Mouse (Mus musculus) hindbrain, embryonic 16.5 days (tissue): Measurements from ENCODE around the gene Hps4. TPM values are rescaled to one million over a fixed set of nuclear protein-coding genes. Genes with fewer than 3 reads are reported as not detected.

Experiments
- ATAC-seq: fragments of 200-750 bp; cut with Nextera tagmentation; 2 replicates; pipeline ENCODE4 v1.8.0; 2017; ENCODE audit warnings: moderate TSS enrichment, moderate library complexity
- H3K27ac ChIP-seq: fragments of 300-500 bp; sonication (generic); 2 replicates; pipeline ENCODE4 v1.5.1; 2014; ENCODE audit warnings: low read depth, mild to moderate bottlenecking, control low read depth, low read length, moderate library complexity
- H3K27me3 ChIP-seq: fragments of 300-500 bp; sonication (generic); replicated peaks from 2 replicates; pipeline ENCODE4 v1.6.1; 2014; ENCODE audit warnings: low read length; ENCODE audit not compliant: control insufficient read depth, insufficient read depth
- H3K36me3 ChIP-seq: fragments of 300-500 bp; sonication (generic); 2 replicates; pipeline ENCODE4 v1.6.1; 2014; ENCODE audit warnings: mild to moderate bottlenecking, low read length, moderate library complexity, mixed read lengths; ENCODE audit not compliant: control insufficient read depth, insufficient read depth
- H3K4me1 ChIP-seq: fragments of 300-500 bp; sonication (generic); 2 replicates; pipeline ENCODE4 v1.6.1; 2014; ENCODE audit warnings: low read depth, low read length; ENCODE audit not compliant: control insufficient read depth, insufficient read depth
- H3K4me2 ChIP-seq: fragments of 300-500 bp; sonication (generic); 2 replicates; pipeline ENCODE4 v1.6.1; 2014; ENCODE audit warnings: mild to moderate bottlenecking, low read length, control low read depth, moderate library complexity
- H3K4me3 ChIP-seq: fragments of 300-500 bp; sonication (generic); 2 replicates; pipeline ENCODE4 v1.5.1; 2014; ENCODE audit warnings: mild to moderate bottlenecking, low read length, control low read depth, moderate library complexity
- H3K9ac ChIP-seq: fragments of 300-500 bp; sonication (generic); 2 replicates; pipeline ENCODE4 v1.6.1; 2014; ENCODE audit warnings: low read depth, mild to moderate bottlenecking, control low read depth, low read length, moderate library complexity
- H3K9me3 ChIP-seq: fragments of 300-500 bp; sonication (generic); 2 replicates; pipeline ENCODE4 v1.6.1; 2014; ENCODE audit warnings: mild to moderate bottlenecking, low read length, moderate library complexity; ENCODE audit not compliant: control insufficient read depth
- WGBS: fragments of 180-500 bp; shearing (Covaris S2); extraction: QIAGEN DNeasy Blood & Tissue Kit; methylation state at CpG from one replicate; pipeline ENCODE4 v1.1.7; 2014; 5-methylcytosine and 5-hydroxymethylcytosine counted together
- polyA plus RNA-seq: library from polyadenylated mRNA; unstranded; fragments of >200 nt; fragmentation: Nextera tagmentation; extraction: Ambion mirVana; gene quantifications from 2 replicates; pipeline ENCODE4 v1.2.1, GENCODE M21; 2015

Hps4 gene
- polyA plus RNA-seq, 1 experiment from 2014 or later, result 37.4 TPM

DNA sequence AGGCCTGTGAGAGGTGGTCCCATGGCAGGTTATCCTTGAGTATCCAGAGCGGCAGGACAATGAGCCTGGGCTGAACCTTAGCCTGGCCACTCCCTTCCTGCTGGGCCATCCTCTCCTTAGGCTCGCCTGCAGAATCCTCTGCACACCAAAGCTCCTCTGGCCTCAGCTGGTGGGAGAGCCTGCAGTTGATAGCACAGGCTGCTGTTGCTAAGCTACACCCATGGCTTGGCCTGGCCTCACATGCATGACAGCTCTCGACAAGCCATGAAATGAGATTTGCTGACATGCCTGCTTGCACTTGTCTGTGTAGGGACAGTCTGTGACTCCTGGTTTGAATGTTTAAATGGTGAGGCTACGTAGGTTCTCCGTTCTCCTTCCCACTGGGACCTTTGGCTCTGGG, 73.8 kb downstream of the Hps4 start:
- no peak overlapping the region for H3K4me3 ChIP-seq
- WGBS, result 26% methylated on average over 5 of the region's 5 CpGs
- H3K27me3 ChIP-seq, result no peaks in the 10 kb centered on the region
- H3K4me1 ChIP-seq, result peaks cover 17% of the 10 kb centered on the region
- H3K9ac ChIP-seq, result no peak overlapping the region
- H3K9me3 ChIP-seq, result no peaks in the 10 kb centered on the region
- peak; percentile 57 for ATAC-seq
- H3K27ac ChIP-seq, result peak overlapping the region; percentile 40
- 0 out of 2 replicates have a peak, but pooled peaks cover 8% of the 10 kb centered on the region for H3K36me3 ChIP-seq
- no peak overlapping the region for H3K4me2 ChIP-seq

DNA sequence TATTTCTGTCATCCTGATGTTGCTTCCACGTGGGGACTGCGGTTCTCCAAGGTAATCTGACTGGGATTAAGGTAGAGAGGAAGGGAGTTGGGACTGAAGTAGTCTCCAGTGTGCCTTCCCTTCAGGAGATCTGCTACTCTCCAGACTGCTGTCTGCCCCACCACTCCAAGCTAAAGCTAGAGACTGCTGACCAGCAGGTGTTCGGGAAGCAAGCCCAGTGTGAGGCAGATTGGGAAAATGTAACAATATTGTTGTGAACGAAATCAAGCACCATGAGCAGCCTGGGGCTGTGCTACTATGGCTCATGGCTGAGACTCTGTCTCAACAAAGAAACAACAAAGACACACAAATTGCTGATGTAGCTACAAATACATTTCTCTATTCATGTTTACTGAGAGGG, 75.1 kb downstream of the Hps4 start:
- 0 out of 2 replicates have a peak, but pooled peaks cover 8% of the 10 kb centered on the region for H3K36me3 ChIP-seq
- no peaks in the 10 kb centered on the region for H3K9me3 ChIP-seq
- no peak overlapping the region for H3K4me3 ChIP-seq
- ATAC-seq, result no peak
- no peaks in the 10 kb centered on the region for H3K27me3 ChIP-seq
- 51% methylated on average over 4 of the region's 4 CpGs for WGBS
- H3K9ac ChIP-seq, result no peak overlapping the region
- H3K27ac ChIP-seq, result peak overlapping the region; percentile 41; the same call in 1 of the 2 replicates
- H3K4me2 ChIP-seq, result no peak overlapping the region
- H3K4me1 ChIP-seq, result peaks cover 9% of the 10 kb centered on the region

DNA sequence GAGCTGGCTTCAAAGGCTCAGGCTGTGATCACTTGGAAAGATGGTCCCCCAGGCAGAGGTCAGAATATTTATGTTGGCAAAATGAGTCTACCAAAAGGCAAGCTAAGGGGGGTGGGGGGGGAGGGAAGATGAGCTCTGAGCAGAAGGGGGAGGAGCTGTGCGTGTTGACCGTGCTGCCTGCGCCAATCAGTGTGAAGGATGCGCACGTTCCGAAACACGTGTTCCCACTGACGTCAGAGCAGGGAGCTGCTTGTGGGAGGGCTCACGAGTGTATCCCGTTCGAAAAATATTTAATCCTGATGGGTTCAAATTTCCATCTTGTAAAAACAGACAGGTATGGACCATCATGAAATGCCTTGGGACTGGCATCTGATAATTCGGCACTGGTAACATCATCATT, 76.7 kb downstream of the Hps4 start:
- Histone ChIP-seq H3K4me1 (peaks cover 9% of the 10 kb centered on the region), H3K27ac (no peak overlapping the region), H3K4me3 (no peak overlapping the region), H3K27me3 (no peaks in the 10 kb centered on the region), H3K9me3 (no peaks in the 10 kb centered on the region), H3K4me2 (no peak overlapping the region), H3K9ac (no peak overlapping the region), H3K36me3 (peaks cover 11% of the 10 kb centered on the region; the same call in 1 of the 2 replicates)
- WGBS, result 32% methylated on average over 12 of the region's 12 CpGs
- no peak for ATAC-seq

DNA sequence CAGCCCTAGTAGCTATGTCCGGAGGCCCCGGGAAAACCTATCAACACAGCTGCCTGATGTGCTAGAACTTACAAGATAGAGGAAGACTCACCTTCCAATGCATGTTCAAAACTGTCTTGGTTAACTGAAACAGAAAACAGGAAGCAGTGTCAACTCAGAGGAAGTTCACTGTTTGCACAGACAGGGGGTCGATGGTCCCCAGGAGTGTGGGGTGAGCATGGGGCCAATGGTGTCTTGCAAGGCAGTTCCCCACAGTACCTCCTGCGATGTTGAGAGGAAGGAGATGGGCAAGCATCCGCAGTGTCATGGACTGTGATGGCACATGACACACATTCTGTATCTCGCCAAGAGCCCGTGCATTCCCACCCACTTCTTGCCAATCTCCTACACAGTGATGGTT, 83.8 kb downstream of the Hps4 start:
- Histone ChIP-seq H3K27ac (no peak overlapping the region), H3K27me3 (0 out of 2 replicates have a peak, but pooled peaks cover 2% of the 10 kb centered on the region), H3K9ac (no peak overlapping the region), H3K4me2 (no peak overlapping the region), H3K36me3 (peaks cover 3% of the 10 kb centered on the region), H3K4me3 (no peak overlapping the region), H3K9me3 (no peaks in the 10 kb centered on the region), H3K4me1 (no peaks in the 10 kb centered on the region)
- no peak for ATAC-seq
- 83% methylated on average over 7 of the region's 7 CpGs for WGBS

DNA sequence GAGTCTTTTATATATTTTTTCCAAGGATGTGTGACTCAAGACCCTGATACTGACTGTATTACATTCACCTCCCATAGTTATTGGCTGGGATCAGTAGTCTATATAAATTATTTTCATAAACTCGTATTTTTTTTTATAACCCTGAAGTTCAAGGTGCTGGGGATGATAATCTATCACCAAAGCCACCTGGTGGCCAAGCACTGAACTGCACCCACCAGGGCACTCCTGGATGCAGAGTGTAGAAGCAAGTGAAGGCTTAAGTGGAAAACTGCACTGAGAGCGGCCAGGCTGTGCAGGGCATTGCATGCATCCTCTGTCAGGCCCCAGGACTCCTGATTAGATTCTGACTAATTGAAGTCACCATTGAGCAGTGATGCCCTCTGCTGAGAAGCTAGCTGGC, 84.4 kb downstream of the Hps4 start:
- H3K9ac ChIP-seq, result no peak overlapping the region
- H3K9me3 ChIP-seq, result no peaks in the 10 kb centered on the region
- no peak overlapping the region for H3K27ac ChIP-seq
- peaks cover 6% of the 10 kb centered on the region for H3K36me3 ChIP-seq
- H3K4me2 ChIP-seq, result no peak overlapping the region
- WGBS, result 31% methylated on average over 2 of the region's 2 CpGs
- no peaks in the 10 kb centered on the region for H3K4me1 ChIP-seq
- ATAC-seq, result 0 out of 2 replicates have a peak, but pooled peaks have one; percentile 21
- H3K27me3 ChIP-seq, result 0 out of 2 replicates have a peak, but pooled peaks cover 2% of the 10 kb centered on the region
- H3K4me3 ChIP-seq, result no peak overlapping the region

Other genes with a start within 250 kb of the Hps4 start
- gene Cryba4, start 90.6 kb upstream of the Hps4 start, polyA plus RNA-seq, result 1.2 and 1.3 TPM in 2 replicates
- 6.6 and 7.7 TPM in 2 replicates for gene Crybb1, start 87.3 kb upstream of the Hps4 start, polyA plus RNA-seq
- 35.6 and 35.9 TPM in 2 replicates for gene Tpst2, start 66.4 kb upstream of the Hps4 start, polyA plus RNA-seq
- 31.9 and 34.6 TPM in 2 replicates for gene Tfip11, start 16.7 kb upstream of the Hps4 start, polyA plus RNA-seq
- gene Srrd, start within 50 bp of the Hps4 start, polyA plus RNA-seq, result 58.3 and 60.8 TPM in 2 replicates
- gene Gm6583, start 12.9 kb downstream of the Hps4 start, polyA plus RNA-seq, result 0.17 and 0.21 TPM in 2 replicates
- 29.5 and 37.0 TPM in 2 replicates for gene Asphd2, start 51.8 kb downstream of the Hps4 start, polyA plus RNA-seq
- gene Gm6588, start 106.3 kb downstream of the Hps4 start, polyA plus RNA-seq, result 0.62 and 0.68 TPM in 2 replicates
- 42.8 and 52.7 TPM in 2 replicates for gene Sez6l, start 234.1 kb downstream of the Hps4 start, polyA plus RNA-seq